Mouse (Mus musculus) lung, postnatal 36 days (tissue): ENCODE results near the gene Gm47969.

Experiments used
- DNase-seq: peaks from one replicate; pipeline ENCODE4 v3.0.0; 2022; ENCODE audit warnings: mixed read lengths

Gene Gm47969

GRCm38 (mm10) chr1:83076190-83076917 is 31.6 kb downstream of the Gm47969 start:
- DNase-seq: peak; percentile 48

DNA sequence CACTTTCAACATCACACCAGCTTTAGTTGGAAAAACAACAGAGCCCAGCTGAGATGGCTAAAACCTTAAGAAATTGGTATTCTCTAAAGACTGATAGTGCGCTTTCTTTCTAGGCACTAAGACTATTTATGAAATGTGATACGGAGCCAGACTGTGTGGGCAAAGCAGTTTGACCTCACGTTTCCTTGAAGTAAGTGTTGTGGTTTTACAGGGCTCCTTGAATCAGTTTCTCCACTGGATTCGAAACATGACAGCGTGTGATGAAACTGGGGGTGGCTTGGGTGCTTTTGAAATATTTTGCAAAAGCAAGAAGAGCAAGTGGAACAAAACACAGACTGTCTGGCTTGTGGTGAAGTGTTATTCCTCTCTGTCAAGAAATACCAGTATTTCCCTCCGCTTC is 32.3 kb downstream of the Gm47969 start:
- no peak for DNase-seq

DNA sequence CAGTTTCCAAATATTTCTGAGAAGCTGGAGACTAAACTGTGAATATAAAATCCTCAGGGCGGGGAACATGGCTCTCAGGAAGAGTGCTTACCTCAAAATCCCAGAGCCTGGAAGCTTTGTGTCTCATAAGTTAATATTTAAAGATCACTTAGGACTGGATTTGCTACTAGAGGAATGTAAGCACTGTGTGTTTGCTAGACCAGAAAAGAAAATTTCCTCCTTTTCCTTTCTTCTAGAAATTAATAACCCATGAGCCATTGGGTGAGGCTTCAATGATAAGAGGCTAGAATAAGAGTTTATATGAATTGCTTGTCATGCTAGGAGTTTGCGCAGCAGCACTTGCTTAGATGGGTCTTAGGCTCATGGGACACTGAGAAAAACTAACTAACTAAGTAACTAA is 40.1 kb downstream of the Gm47969 start:
- peak; percentile 5 for DNase-seq

DNA sequence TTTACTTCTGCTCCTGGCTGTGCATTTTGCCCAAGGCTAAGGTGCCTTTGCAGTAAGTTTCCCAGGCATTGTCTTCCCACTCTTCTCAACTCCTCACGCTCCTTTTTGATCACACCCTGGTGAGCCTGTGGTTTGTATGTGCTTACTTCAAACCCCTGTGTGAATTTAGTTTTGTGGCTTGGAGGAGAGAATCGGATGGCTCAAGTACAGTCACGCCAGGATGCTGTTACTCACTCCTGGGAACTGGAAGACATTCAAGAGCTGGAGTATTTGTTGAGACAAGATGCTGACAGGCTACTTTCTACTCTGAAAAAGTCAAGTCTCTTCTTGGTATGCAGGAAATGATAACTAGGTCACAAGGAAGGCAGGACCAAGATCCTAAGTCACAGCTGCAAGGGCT is 46.5 kb downstream of the Gm47969 start:
- no peak for DNase-seq
